In the genomic region with DNA sequence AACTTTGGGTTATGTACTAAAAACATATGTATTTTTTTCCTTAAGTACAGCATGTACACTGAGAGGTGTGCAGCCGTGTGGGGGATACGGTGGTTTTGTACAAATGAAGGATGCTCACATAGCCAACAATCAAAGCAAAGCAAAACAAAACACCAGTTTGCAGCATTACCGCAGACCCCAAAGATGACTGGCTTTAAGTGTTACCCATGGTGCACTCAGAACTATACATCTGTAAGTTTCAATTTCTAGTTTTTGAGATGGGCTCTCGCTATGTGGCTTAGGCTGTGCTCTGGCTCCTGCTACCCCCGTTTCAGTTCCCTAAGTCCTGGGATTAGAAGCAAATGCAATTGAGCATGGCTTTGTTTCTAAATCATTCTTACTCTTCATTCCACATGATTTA, we compare ENCODE assay signal across 25 mouse cellular contexts.
"Had no signal": no experiment of that assay in that cellular context is flagged by ENCODE, and none has a peak within 500 bp of the region (broad histone marks: within the 10 kb centered on the region; RNA-seq: fewer than 3 reads in every experiment).

No protein-coding gene starts in this region.

- DNase-seq: gastrocnemius, adult 2 months; gastrocnemius, postnatal 10 days; gastrocnemius, postnatal 25 days; heart, adult 18-20 months; heart, postnatal 10 days; heart, postnatal 36 days; kidney, adult 18-20 months; kidney, adult 8-10 months; kidney, postnatal 10 days; kidney, postnatal 25 days; kidney, postnatal 4 days; left cerebral cortex, postnatal 4 days had no signal

- H3K9me3 ChIP-seq: heart, embryonic 10.5 days; heart, embryonic 12.5 days; hindbrain, embryonic 13.5 days; hindbrain, embryonic 15.5 days; intestine, embryonic 15.5 days; limb, embryonic 13.5 days; limb, embryonic 15.5 days; liver, embryonic 12.5 days had no signal

- H3K9ac ChIP-seq: heart, embryonic 12.5 days; hindbrain, embryonic 13.5 days; hindbrain, embryonic 15.5 days; intestine, embryonic 15.5 days; limb, embryonic 13.5 days; limb, embryonic 15.5 days; liver, embryonic 12.5 days; liver, embryonic 14.5 days had no signal

- H3K27me3 ChIP-seq: heart, embryonic 12.5 days; hindbrain, embryonic 13.5 days; hindbrain, embryonic 15.5 days; intestine, embryonic 15.5 days; limb, embryonic 13.5 days; limb, embryonic 15.5 days; liver, embryonic 12.5 days had no signal

- ATAC-seq: inflammation-experienced regulatory T-cells, adult 6 months; intestine, embryonic 15.5 days; intestine, postnatal 0 days; liver, embryonic 12.5 days had no signal

- H3K36me3 ChIP-seq: heart, embryonic 10.5 days; heart, embryonic 12.5 days; hindbrain, embryonic 13.5 days; hindbrain, embryonic 15.5 days; intestine, embryonic 15.5 days; limb, embryonic 13.5 days; limb, embryonic 15.5 days; liver, embryonic 12.5 days had no signal

- H3K4me3 ChIP-seq: gastrocnemius, adult 2 months; heart, embryonic 10.5 days; heart, embryonic 12.5 days; hindbrain, embryonic 13.5 days; hindbrain, embryonic 15.5 days; intestine, embryonic 15.5 days; layer of hippocampus, adult 2 months; left cerebral cortex, adult 2 months; limb, embryonic 13.5 days; limb, embryonic 15.5 days; liver, embryonic 12.5 days had no signal

- H3K27ac ChIP-seq: gastrocnemius, adult 2 months; heart, embryonic 10.5 days; hindbrain, embryonic 13.5 days; hindbrain, embryonic 15.5 days; intestine, embryonic 15.5 days; layer of hippocampus, adult 2 months; left cerebral cortex, adult 2 months; limb, embryonic 13.5 days; limb, embryonic 15.5 days; liver, embryonic 12.5 days; liver, embryonic 14.5 days had no signal

- H3K4me2 ChIP-seq: heart, embryonic 12.5 days; hindbrain, embryonic 13.5 days; hindbrain, embryonic 15.5 days; intestine, embryonic 15.5 days; limb, embryonic 13.5 days; limb, embryonic 15.5 days; liver, embryonic 12.5 days had no signal

- H3K4me1 ChIP-seq: heart, embryonic 10.5 days; hindbrain, embryonic 13.5 days; hindbrain, embryonic 15.5 days; intestine, embryonic 15.5 days; limb, embryonic 13.5 days; limb, embryonic 15.5 days had no signal
